Mouse (Mus musculus) embryo, embryonic 9.5 days (tissue): ENCODE data around the gene Gja4.
A peak's percentile ranks its signal among the peaks of the same experiment; 100 is the strongest.

Source experiments
- DNase-seq: peaks from one replicate; pipeline ENCODE4 v3.0.0-alpha.2; 2017; ENCODE audit errors: extremely low spot score

Gene Gja4

DNA sequence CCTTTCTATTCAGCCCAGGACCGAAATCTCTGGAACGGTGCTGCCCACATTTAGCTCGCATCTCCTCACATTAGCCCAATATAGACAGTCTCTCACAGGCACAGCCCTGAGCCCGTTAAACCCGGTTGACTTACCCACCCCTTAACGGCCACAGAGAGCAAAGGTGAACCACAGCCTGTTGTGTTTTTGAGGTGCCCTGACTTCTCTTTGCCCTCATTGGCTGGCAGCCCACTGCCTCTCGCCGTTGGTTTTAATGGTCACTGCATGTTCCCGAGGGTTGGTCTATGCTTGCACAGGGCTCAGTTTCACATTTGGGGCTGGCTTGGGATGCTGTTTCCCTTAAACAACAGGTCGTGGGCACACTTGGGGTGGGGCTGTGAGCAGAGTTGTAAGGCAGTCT is 10.5 kb upstream of the Gja4 start:
- no peak for DNase-seq

DNA sequence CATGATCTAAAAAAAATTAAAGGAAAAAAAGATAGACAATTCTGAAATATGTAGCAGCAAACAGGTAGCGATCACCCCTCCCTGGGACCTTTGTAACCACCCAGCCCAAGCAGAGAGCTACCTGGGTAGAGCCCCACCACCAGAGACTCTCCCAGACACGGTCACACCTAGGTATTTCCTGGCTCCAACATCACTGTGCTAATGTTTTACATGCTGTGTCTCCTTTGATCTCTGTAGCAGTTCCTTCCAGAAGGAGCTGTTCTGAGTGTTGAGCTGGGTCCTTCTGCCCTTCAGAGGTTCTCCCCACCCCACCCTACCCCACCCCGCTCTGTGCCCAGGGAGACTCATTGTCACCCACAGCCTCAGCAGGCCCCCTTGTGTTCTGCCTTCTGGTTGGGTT is 9.8 kb upstream of the Gja4 start:
- DNase-seq: no peak

DNA sequence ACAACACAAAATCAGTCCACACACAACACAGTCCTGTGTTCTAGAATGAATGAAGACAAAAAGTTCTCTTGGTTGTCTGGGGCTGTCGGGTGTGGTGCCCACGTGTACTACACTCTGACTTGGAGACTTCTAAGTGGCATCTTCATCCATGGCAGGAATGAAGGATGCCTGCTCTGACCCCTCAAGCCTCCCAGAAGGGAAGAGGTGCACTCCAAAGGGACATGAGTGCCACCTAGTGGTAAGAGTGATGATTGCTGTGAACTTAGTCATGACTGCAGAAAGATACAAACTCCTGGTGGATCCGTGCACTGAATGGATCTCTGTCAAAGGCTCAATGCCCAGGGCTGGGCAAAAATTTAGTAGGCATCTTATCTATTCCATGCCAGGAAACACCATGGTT is 5.8 kb upstream of the Gja4 start:
- DNase-seq: peak; percentile 75

DNA sequence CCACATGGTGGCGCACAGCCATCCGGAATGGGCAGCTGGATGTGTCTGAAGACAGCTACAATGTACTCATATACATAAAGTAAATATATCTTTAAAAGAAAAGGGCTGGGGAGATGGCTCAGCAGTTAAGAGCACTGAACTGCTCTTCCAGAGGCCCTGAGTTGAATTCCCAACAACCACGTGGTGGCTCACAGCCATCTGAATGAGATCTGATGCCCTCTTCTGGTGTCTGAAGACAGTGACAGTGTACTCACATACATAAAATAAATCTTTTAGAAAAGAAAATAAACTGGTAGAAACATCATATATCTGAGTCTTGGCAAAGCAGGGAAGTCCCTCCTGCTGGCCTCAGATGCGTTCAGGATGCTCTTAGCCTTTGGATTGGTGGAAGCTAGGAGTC is 3.3 kb upstream of the Gja4 start:
- no peak for DNase-seq

DNA sequence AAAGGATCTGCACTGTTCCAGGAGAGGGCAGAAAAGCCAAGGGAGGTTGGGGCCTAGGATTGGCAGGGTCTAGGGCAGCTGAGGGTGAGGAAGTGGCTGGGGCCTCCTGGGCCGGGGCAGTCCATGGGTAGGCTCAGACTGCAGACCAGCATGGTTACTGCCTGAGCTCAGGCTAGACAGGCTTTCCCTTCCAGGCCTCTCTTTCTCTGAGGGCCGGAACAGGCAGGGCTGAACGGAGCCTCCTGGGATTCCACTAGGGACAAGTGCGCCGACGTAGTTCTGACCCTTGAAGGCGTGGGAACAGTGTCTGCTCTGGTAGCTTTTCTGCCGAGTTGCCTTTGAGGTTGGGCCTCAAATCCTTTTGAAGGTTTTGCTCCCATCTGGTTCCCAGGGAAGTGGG is 1.9 kb upstream of the Gja4 start:
- no peak for DNase-seq

DNA sequence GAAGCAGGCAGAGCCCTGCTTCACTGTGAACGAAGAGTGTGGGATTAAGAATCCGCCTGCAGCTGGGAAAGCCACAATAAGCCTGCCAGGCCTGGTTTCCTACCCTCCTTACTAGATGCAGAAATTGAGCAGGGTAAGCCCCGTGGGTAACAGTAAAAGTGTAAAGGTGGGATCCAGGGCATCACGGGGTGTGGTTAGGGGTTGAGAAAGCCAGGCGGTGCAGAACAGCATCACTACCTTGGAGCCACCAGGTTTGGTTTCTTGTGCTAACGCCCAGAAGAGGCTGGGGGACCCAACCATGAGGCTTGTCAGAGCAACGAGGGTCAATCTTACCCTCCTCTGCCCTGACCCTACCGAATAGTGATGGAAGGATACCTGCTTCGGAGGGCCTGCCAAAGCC is 746 bp upstream of the Gja4 start:
- DNase-seq: no peak

DNA sequence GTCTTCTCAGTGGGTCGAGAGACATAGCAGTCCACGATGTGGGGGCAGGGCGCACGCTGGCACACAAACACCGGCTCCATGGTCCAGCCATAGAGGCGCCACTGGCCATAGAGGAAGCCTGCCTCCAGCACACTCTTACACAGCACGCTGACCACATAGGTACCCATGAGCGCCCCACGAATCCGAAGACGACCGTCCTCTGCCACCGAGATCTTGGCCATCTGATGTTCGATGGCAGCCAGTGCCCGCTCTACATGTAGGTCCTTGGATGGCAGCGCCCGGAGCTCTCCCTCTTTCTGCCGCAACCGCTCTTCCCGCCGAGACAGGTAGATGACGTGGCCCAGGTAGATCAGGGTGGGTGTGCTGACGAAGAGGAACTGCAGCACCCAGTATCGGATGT is 1.5 kb downstream of the Gja4 start:
- DNase-seq: no peak

DNA sequence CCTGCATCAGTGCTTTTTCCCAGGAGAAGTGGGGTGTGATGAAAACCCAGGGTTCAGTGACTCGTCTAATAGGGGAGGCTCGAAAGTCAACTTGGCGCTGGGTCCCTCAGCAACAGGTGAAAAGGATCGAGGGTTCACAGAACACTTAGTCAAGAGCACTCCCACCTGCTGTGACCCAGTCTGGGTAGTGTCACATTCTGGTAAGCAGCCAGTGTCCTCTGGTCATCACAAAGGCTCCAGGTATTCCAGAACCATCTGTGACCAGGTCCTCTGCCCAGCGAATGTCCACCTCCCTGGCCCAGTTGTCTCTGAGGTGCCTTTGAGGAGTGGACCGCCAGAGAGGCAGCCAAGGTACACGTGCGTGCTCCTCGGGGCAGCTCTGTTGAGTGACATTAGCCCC is 2.3 kb downstream of the Gja4 start:
- DNase-seq: no peak

DNA sequence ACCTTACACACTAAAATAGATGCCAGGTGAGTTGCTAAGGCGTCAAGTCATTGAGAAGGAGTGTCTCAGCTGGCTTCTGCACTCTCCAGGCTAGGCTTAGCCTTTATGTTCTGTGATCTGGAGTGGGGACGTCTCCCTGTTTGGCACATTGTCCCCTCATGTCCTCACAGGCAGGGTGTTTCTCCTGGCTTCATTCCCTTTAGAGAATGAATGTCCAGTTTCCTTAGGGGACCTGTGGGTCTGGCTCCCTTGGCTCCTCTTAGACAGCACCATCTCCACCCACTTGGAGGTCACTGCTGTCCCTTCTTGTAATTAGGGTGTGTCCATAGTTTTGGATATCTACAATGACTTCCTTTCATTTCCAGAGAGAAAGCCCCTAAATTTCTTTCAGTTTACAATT is 6.9 kb downstream of the Gja4 start:
- DNase-seq: no peak

DNA sequence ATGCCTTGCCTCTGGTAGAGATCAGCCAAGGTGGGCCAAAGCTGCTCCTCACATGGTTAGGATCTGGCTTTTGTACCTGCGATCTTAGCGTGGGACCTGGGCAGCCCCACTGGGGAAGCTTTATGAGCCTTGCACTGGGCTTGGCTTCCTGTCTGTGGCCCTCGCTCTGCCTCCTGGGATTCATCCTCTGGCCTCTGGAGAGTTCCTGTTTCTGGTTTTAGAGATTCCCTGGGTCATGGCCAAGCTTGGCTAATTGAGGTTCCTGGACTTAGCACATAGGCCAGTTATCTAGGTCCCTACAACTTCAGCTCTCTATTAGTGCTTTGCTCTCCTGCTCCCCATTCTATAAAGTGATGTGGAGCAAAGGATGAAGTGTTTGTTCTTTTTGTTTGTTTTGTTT is 10.0 kb downstream of the Gja4 start:
- DNase-seq: no peak

DNA sequence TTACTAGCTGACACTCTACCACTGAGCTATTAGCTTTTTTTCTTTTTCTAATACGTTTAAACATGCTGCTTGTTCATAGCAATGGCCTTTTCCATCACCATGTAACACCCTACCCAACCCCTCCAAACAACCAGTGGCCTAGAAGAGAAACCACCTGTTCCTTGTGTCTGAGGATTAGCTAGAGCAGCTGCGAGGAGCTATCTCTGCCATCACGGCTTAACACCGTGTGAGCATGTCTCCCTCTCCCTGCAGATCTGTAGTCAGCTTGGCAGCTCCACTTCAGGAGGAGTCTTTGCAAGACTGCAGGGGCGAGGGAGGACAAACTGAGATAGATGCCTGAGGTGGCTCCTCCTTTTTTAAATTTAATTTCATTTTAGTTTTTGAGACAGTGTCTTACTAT is 13.3 kb downstream of the Gja4 start:
- no peak for DNase-seq

DNA sequence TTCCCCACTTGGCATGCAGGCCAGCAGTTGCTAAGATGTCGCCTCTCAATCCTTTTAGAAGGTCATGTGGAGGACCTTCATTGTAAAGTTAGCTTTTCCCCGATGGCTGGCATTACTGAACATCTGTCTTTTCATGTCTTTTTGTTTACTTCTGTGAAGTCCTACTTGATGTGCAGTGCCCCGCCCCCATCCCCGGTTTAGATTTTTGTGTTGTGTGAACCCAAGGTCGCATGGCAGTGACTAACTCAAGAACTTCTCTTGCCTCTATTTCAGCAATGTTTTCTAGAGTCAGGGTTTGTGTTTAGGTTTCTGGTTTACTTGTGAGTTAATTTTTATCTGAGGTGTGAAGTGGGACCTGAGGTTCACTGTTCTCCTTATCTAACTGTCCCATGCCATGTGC is 21.2 kb downstream of the Gja4 start:
- no peak for DNase-seq

DNA sequence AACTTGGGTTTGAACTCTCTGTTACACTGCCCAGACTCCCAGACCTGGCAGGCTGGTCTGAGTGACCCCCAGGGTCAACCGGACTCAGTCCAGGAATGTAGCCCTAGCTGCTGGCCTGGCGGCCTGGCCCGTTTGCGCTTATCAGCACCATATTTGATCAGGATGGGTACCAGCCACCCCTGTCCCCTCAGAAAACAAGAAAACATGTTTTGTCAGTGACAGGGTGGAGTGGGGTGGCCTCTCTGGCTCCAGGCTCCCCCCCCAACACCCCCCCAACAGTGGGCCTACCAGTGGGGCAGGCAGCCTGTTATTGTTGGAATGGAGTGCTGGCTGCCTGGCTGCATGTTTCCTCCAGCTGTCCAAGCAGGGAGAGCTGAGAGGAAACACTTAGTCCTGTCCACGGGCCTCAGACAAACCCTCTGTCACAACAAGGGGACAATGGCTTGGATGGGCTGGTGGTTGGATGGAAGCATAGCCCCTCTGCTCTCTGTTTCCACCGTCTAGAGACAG is 24.7 kb downstream of the Gja4 start:
- no peak for DNase-seq

DNA sequence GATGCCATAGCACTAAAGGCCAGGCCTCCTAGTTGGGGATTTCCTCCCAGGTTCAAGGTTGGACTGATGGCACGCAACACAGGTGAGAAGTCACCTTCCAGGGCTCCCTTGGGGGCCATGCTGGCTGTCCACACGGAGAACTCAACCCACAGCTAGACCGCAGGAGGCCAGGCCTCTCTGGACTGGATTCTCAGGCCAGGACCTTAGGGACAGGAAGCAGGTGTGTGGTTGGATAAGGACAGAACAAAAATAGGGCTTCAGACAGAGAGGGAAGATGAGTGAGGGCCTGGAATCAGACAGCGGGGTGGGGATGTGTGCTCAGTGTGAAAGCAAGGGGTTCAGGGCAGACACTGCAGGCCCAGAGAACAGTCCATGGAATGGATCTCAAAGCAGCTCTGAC is 26.9 kb downstream of the Gja4 start:
- DNase-seq: no peak

DNA sequence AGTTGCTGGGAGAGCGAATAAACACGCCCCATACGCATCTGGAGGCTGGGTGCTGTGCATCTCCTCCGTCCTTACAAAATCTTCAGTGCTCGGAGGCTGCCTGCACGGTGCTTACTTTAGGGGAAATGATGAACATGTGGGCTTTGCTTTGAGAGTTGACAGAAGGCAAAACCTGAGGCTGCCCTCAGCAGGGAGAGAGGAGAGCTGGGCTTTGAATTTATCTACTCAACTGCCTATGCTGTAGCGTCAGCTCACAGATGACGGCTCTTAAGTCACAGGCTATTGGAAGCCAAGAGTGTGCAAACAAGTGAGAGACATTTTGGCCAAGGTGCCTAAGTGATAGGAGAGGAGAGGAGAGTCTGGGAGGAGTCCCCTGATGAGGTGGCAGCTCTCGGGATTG is 34.6 kb downstream of the Gja4 start:
- no peak for DNase-seq

DNA sequence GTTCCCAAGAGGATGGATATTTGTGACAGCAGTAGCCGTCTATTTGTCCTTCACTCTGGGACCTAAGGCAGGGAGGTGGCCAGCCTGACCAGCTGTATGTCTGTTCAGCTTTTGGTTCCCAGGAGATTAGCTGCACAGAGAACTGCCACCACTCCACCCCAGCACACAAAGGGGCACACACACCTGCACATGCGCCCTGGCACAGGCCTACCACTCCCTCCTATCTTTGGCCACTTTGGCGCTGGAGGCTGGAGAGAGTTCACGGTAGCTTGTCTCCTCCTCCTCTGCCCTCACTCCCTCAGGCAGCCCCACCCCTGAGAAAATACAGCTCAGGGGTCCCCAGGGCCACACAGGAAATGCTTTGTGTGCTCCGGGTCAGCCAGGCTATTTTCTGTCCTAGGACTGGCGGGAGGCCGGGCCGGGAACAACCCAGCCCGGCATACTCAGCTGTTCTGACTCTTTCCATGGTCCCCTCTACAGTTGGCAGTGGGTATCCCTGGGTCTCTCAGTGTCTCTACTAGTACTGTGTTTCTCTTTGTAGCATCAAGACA is 35.3 kb downstream of the Gja4 start:
- DNase-seq: no peak

DNA sequence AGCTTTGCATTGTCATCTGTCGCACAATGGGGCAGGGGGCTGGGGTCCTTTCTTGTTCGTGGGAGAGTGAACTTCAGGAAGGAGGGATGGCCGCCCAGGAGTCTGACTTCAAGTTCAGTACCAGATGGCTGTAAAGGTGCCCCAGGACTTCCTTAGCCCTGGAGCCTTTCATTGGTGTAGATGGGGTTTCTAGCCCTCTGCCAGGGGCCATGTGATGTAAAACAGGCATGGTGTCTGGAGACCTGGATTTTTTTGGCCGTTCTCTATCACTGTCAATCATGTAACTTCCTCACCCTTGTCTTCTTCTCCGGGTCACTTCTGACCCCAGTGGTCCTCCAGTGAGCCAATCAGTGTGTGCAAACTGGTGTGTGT is 49.7 kb downstream of the Gja4 start:
- DNase-seq: no peak

DNA sequence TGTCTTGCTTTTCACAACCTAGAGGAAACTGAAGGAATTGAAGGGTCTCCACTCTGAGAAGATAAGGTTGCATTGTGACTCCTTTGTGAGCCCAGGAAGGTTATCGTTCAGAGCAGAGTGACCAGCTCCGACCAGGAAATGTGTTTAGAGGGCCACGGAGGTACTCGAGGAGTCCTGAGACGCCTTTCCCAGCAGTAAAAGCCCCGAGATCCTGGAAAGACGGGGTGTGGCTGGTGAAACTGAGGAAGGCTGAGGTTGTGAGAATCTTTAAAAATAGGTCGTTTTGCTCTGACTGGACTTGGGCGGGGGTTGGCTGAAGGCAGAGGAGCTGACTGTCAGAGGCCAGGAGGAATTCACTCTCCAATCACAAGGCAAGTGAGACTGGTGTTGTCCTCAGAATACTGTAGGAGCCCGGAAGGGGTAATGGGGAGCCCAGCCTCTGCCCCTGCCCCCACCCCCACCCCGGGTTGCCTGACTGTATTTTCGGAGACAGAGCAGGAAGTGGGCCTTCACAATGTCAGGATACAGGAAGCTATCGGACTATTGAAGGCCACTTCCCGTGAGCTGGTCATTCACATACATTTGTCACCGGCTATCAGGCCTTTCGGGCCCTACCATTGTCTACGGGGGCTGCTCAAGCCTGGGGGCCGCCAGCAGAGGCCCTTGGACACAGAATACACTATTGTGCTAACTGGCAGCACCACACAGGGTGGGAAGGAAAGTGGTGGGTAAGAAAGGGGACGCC is 50.2 kb downstream of the Gja4 start:
- DNase-seq: no peak

DNA sequence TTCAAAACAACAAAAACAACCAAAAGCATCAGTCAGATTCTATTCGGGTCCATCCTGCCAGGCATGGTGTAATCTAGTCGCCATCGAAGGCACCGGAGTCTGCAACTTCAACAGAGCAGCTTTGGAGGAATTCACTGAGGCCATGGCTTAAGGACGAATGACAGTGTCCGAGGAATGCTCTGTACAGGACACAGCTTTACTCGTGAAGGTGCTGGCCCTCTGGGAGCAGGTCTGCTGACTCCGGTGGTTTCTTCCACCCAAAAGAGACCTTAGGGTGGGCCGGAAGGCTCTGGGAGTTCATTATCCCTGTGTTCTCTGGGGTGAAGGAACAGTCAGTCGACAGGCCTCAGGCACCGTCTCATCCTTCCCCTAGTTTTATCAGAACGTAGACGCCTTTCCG is 52.2 kb downstream of the Gja4 start:
- DNase-seq: no peak
